Mouse (Mus musculus) midbrain, embryonic 12.5 days (tissue): ENCODE data around the gene Rnf214. TPM values are rescaled to one million over a fixed set of nuclear protein-coding genes. Genes with fewer than 3 reads are reported as not detected.

Experiments used
- ATAC-seq: fragments of 200-750 bp; cut with Nextera tagmentation; 2 replicates; pipeline ENCODE4 v1.8.0; 2017; ENCODE audit warnings: low read depth, moderate TSS enrichment, moderate library complexity; ENCODE audit not compliant: low FRiP score
- H3K27ac ChIP-seq: fragments of 300-500 bp; sonication (generic); replicated peaks from 2 replicates; pipeline ENCODE4 v1.5.1; 2016; ENCODE audit warnings: mild to moderate bottlenecking
- H3K27me3 ChIP-seq: fragments of 300-500 bp; sonication (generic); 2 replicates; pipeline ENCODE4 v1.6.1; 2016; ENCODE audit warnings: mild to moderate bottlenecking
- H3K36me3 ChIP-seq: fragments of 300-500 bp; sonication (generic); 2 replicates; pipeline ENCODE4 v1.6.1; 2016
- H3K4me1 ChIP-seq: fragments of 300-500 bp; sonication (generic); 2 replicates; pipeline ENCODE4 v1.6.1; 2016
- H3K4me2 ChIP-seq: fragments of 300-500 bp; sonication (generic); replicated peaks from 2 replicates; pipeline ENCODE4 v1.6.1; 2016; ENCODE audit warnings: mild to moderate bottlenecking, moderate library complexity
- H3K4me3 ChIP-seq: fragments of 300-500 bp; sonication (generic); 2 replicates; pipeline ENCODE4 v1.5.1; 2016; ENCODE audit warnings: mild to moderate bottlenecking
- H3K9ac ChIP-seq: fragments of 300-500 bp; sonication (generic); replicated peaks from 2 replicates; pipeline ENCODE4 v1.6.1; 2016; ENCODE audit warnings: mild to moderate bottlenecking, moderate library complexity
- H3K9me3 ChIP-seq: fragments of 300-500 bp; sonication (generic); 2 replicates; pipeline ENCODE4 v1.6.1; 2016; ENCODE audit warnings: mild to moderate bottlenecking
- WGBS: fragments of 180-500 bp; shearing (Covaris S2); methylation state at CpG from one replicate; pipeline ENCODE4 v1.1.7; 2016; 5-methylcytosine and 5-hydroxymethylcytosine counted together
- polyA plus RNA-seq: library from polyadenylated mRNA; unstranded; fragments of >200 nt; fragmentation: Nextera tagmentation; extraction: Ambion mirVana; gene quantifications from 2 replicates; pipeline ENCODE4 v1.2.1, GENCODE M21; 2016

Gene Rnf214
- polyA plus RNA-seq, 1 experiment from 2014 or later = 98.4 TPM

DNA sequence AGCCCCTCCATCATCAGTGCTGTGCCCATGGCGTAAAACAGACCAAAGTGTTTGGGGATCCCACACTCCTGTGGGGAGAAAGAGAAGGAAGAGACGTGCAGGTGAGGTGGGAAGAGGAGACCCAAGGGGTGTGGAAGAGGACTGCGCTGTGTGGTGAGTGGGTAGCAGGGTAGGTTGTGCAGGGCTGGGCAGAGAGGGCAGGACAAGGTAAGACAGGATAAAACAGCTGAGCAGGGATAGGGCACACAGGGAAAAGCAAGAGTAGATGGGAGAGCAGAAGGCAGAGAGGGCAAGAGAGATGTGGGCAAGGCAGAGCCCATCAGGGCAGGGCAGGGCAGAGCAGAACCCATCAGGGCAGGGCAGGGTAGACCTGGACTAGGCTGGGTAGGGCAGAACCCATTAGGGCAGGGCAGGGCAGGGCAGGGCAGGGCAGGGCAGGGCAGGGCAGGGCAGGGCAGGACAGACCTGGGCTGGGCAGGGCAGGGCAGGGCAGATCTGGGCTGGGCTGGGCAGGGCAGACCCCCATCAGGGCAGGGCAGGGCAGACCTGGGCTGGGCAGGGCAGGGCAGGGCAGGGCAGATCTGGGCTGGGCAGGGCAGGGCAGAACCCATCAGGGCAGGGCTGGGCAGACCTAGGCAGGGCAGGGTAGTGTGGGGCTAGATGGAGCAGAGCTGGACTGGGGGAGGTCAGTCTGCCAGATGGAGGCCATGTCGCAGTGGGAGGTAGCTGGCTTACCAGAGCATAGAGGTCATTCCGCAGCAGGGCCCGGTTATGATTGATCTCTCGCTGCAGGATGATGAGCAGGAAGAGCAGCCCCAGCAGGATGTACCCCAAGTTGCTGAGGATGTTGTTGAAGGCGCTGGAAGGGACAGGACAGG, 37.2 kb upstream of the Rnf214 start:
- Histone ChIP-seq H3K4me1 (no peaks in the 10 kb centered on the region), H3K27ac (no peak overlapping the region), H3K36me3 (peaks cover 83% of the 10 kb centered on the region), H3K4me2 (no peak overlapping the region), H3K27me3 (no peaks in the 10 kb centered on the region), H3K9ac (no peak overlapping the region), H3K9me3 (no peaks in the 10 kb centered on the region), H3K4me3 (no peak overlapping the region)
- ATAC-seq = no peak
- WGBS = 93% methylated on average over 8 of the region's 8 CpGs

DNA sequence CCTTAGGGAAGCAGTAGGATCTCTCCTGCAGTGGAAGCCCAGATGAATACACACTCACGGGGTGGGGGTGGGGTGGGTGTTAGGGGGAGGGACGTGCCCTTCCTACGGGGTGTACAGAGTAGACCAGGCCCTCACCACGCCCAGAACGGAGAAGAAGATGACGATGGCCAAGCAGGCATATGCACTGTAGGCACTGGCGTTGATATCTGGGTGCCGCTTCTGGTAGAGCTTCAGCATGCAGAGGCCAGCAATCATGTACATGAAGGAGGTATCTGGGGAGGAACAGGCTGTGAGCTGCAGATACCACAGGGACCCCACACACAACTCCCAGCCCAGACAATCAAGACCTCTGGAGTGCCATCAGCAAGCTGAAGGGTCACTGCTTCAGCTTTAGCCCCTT, 36.2 kb upstream of the Rnf214 start:
- WGBS = 92% methylated on average over 8 of the region's 8 CpGs
- no peak overlapping the region for H3K4me3 ChIP-seq
- no peak overlapping the region for H3K9ac ChIP-seq
- H3K27me3 ChIP-seq = no peaks in the 10 kb centered on the region
- H3K4me1 ChIP-seq = no peaks in the 10 kb centered on the region
- H3K4me2 ChIP-seq = no peak overlapping the region
- no peaks in the 10 kb centered on the region for H3K9me3 ChIP-seq
- ATAC-seq = no peak
- H3K36me3 ChIP-seq = peaks cover 85% of the 10 kb centered on the region
- H3K27ac ChIP-seq = no peak overlapping the region

DNA sequence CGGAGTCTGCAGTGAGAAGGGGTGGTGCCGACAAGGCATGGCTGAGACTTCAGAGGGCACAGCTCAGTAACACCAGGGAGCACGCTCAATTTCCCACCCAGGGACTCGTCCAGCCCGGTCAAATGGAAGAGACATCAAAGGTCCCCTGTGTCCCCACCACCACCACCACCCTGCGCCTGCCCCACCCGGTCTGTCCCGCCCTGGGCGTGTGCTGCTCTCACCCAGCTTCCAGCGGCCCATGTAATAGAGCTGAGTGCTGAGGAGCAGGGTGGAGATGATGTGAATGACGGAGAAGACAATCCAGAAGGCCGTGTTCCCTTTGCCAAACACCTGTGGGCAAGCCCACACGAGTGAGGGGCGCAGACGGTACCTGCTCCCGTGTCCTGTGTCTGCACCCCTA, 35.8 kb upstream of the Rnf214 start:
- WGBS = 93% methylated on average over 16 of the region's 16 CpGs
- Histone ChIP-seq H3K27me3 (no peaks in the 10 kb centered on the region), H3K4me3 (no peak overlapping the region), H3K4me2 (no peak overlapping the region), H3K4me1 (no peaks in the 10 kb centered on the region), H3K9ac (no peak overlapping the region), H3K27ac (no peak overlapping the region), H3K9me3 (no peaks in the 10 kb centered on the region), H3K36me3 (peaks cover 81% of the 10 kb centered on the region)
- no peak for ATAC-seq

DNA sequence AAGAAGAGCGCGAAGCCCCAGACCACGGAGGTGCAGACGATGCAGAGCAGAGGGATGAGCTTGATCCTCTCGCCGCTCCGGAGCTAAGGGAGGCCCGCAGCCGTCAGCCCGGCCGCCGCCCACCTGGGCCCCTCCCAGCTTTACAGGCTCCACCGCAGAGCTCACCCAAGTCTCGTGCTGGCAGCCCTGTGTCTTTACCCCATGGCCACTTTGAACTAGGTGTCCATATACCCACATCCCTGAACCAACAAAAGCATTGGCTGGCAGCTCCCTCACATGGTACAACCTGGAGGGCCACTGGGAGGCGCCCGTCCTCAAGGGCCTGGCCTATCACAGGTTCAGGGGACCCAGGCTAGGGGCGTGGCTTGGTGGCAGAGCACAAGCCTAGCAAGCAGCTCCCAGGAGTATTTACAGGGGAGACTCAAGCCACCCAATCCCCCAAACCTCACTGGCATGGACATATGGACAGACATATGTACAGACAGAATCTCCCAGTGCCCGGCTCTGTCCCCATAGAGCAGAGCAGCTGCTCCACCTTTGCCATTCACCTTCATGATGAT, 34.7 kb upstream of the Rnf214 start:
- ATAC-seq = 0 out of 2 replicates have a peak, but pooled peaks have one; percentile 44
- no peak overlapping the region for H3K4me2 ChIP-seq
- H3K36me3 ChIP-seq = peaks cover 72% of the 10 kb centered on the region
- H3K27ac ChIP-seq = no peak overlapping the region
- peaks cover 2% of the 10 kb centered on the region; the same call in 1 of the 2 replicates for H3K27me3 ChIP-seq
- no peaks in the 10 kb centered on the region for H3K9me3 ChIP-seq
- H3K4me1 ChIP-seq = no peaks in the 10 kb centered on the region
- no peak overlapping the region for H3K4me3 ChIP-seq
- 57% methylated on average over 18 of the region's 18 CpGs for WGBS
- H3K9ac ChIP-seq = no peak overlapping the region

DNA sequence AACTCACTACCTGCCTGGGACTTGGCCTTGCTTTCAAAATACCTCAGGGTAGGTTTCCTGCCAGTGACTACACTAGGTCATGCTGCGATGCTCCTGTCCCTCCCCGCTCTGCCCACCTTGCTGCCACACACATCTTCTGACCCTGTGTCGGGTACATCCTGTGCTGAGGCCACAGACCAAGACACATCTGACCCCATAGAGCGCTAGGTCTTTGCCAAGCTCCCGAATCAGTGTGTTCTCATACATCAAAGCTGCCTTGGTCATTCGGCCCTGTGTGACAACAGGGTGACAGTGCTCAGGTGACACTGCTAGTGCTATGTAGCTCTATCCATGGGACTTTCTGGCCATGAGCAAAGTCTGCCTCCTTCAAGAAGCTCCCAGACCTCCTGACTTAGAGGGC, 33.1 kb upstream of the Rnf214 start:
- no peaks in the 10 kb centered on the region for H3K9me3 ChIP-seq
- ATAC-seq = no peak
- WGBS = 92% methylated on average over 6 of the region's 6 CpGs

DNA sequence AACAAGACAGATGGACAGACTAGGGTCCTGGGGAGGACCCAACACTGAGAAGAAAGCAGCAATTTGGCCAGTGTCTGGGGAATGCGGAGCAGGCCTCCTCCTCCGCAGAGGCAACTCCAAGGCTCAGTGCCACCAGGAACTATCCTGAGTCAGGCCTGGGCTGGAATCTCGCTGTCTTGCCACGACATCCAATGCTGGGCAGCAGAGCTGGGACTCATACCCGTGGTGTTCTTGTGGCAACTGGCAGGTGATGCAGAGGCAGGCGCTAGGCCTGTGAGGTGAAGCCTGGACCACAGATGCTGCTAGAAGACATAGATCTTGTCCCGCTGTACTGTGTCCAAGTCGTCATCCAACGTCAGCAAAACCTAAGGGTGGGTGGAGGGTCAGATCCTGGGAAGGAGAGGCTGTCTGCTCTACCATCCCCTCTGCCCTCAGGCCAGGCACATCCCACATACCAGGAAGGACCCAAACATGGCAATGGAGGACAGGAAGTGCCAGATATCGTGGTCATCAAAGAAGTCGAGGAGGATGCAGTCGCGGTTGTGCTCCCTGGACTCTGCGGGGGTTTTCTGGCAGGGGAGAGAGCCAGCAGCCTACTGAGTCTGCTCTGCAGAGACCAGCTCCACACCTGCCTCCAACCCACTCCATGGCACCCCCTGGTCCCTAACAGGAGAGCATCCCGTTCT, 32.4 kb upstream of the Rnf214 start:
- H3K36me3 ChIP-seq = peaks cover 51% of the 10 kb centered on the region
- no peak overlapping the region for H3K9ac ChIP-seq
- peaks cover 6% of the 10 kb centered on the region; the same call in 1 of the 2 replicates for H3K4me1 ChIP-seq
- no peak overlapping the region for H3K4me2 ChIP-seq
- H3K9me3 ChIP-seq = no peaks in the 10 kb centered on the region
- H3K4me3 ChIP-seq = no peak overlapping the region
- no peak overlapping the region for H3K27ac ChIP-seq
- no peak for ATAC-seq
- H3K27me3 ChIP-seq = peaks cover 7% of the 10 kb centered on the region; the same call in 1 of the 2 replicates
- 93% methylated on average over 15 of the region's 15 CpGs for WGBS

More for the DNA sequence above, 33.1 kb upstream of the Rnf214 start:
- Histone ChIP-seq H3K4me3 (no peak overlapping the region), H3K27ac (no peak overlapping the region), H3K27me3 (peaks cover 7% of the 10 kb centered on the region; the same call in 1 of the 2 replicates), H3K4me1 (peaks cover 6% of the 10 kb centered on the region; the same call in 1 of the 2 replicates), H3K4me2 (no peak overlapping the region), H3K9ac (no peak overlapping the region), H3K36me3 (peaks cover 57% of the 10 kb centered on the region)

DNA sequence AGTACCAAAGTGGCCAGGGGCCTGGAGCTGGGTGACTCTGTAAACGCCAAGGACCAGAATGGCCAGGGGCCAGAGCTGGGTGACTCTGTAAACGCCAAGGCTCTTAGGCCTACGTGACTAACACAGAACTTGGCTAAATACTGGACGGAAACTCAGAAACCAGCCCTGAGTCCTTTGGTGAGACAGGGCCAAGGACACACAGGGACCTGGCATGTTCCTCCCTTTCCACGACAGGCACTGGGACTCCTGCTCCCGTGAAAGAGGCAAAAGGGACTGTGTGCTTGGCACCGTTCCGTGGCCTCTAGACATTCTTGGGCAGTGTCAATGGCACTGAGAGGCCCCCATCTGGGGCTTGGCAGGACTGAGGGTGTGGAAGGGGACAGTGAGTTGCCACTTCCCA, 31.4 kb upstream of the Rnf214 start:
- Histone ChIP-seq H3K9ac (no peak overlapping the region), H3K4me2 (no peak overlapping the region), H3K27me3 (peaks cover 7% of the 10 kb centered on the region; the same call in 1 of the 2 replicates), H3K4me1 (peaks cover 6% of the 10 kb centered on the region; the same call in 1 of the 2 replicates), H3K4me3 (no peak overlapping the region), H3K27ac (no peak overlapping the region), H3K36me3 (peaks cover 41% of the 10 kb centered on the region), H3K9me3 (no peaks in the 10 kb centered on the region)
- WGBS = 90% methylated on average over 8 of the region's 8 CpGs
- ATAC-seq = no peak

DNA sequence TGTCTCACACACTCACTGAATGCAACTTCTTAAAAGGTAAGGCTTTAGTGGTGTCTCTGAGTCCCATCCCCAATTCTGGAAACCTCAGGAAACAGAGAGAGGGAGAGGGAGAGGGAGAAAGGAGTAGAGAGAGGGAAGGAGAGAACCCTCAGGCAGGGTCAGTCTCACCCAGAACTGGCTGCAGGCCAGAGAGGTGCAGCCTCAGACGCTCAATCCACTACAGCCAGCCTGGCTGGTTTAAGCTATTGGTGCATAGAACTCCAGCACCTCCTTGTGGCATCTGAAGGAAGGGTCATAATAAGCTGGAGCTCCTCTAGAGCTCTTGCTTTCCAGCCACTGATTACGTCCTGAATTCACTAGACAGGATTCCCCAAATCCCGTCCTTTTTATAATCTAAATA, 30.2 kb upstream of the Rnf214 start:
- Histone ChIP-seq H3K9ac (no peak overlapping the region), H3K36me3 (peaks cover 29% of the 10 kb centered on the region), H3K4me2 (no peak overlapping the region), H3K27ac (no peak overlapping the region), H3K4me1 (peaks cover 6% of the 10 kb centered on the region; the same call in 1 of the 2 replicates), H3K4me3 (no peak overlapping the region), H3K9me3 (no peaks in the 10 kb centered on the region), H3K27me3 (peaks cover 7% of the 10 kb centered on the region; the same call in 1 of the 2 replicates)
- ATAC-seq = no peak
- WGBS = 22% methylated on average over 3 of the region's 3 CpGs

DNA sequence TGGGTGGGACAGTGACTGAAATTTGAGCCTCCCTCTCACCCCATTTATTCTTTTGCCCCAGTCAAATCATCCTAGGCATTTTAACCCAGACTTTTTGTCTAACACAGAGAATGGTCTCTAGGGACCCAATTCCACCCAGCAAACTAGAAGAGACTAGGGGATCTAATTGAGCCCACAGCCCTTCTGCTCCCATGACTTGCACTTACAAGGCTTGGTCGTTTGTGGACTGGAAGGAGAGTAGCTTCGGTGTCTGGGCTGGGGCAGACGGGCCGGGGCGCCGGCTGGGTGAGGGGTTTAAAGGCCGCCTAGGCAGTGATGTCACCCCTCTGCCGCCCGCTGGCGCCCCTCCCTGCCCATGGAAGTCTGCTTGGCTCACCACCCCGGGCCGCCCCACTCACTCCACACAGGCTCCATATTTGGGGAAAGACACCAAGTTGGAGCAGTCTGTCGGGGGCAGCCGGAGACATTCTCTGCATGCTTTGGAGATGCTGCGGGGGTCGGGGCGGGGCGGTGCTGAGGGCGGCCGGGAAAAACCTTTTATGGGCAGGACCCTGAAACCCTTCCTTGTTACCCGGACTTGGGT, 29.0 kb upstream of the Rnf214 start, which contains the start of gene Tagln:
Gene Tagln, minus strand, starts transcription at position 431 of the 583 bp plus-strand sequence.
- no peak for ATAC-seq
- H3K36me3 ChIP-seq = peaks cover 28% of the 10 kb centered on the region
- peak within 1 kb of the TSS; percentile 10; the same call in 1 of the 2 replicates for H3K4me3 ChIP-seq

DNA sequence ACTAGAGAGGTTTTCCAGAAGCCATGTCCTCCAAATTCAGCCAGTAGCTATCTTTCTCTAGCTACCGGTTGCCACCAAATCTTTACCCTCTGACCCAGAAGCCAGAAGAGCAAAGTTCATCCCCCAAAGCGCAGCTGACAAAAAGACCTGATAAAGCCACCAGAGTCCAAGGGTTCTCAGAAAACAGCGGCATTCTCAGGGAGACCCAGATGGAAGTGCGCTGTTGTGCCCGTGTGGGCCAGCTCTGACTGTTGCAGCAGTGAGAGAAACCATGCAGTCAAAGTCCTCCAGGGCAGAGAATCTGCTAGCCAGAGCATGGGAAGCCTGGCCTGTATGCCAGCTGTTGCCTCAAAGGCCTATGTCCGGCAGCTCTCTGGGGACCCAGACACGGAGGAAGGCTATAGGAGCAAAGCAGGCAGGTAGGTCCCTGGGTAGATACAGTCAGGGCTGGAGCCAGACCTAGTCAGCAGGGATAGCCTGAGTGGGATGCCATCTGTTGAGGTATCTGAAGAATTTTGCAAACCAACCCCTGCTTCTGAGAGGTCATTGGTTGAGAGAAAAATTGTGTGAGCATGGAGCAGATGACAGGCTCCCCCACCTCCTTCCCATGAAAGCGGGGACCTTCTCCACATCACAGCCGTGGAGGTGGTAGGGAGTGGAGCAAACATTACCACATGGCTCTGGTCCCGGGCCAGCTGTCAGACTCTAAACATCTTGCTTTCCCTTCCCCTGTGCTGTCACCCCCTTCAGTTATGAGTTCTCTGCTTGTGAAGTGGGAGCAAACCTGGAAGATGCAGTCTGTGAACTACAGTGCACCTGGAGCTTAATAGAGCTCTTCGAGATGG, 26.1 kb upstream of the Rnf214 start:
- peaks cover 6% of the 10 kb centered on the region; the same call in 1 of the 2 replicates for H3K4me1 ChIP-seq
- no peak overlapping the region for H3K4me2 ChIP-seq
- H3K27me3 ChIP-seq = peaks cover 7% of the 10 kb centered on the region; the same call in 1 of the 2 replicates
- no peak overlapping the region for H3K4me3 ChIP-seq
- no peak for ATAC-seq
- H3K9ac ChIP-seq = no peak overlapping the region
- H3K9me3 ChIP-seq = no peaks in the 10 kb centered on the region
- no peak overlapping the region for H3K27ac ChIP-seq
- H3K36me3 ChIP-seq = peaks cover 38% of the 10 kb centered on the region
- WGBS = 82% methylated on average over 11 of the region's 11 CpGs

More for the DNA sequence above, 29.0 kb upstream of the Rnf214 start, which contains the start of gene Tagln:
- peaks cover 7% of the 10 kb centered on the region; the same call in 1 of the 2 replicates for H3K27me3 ChIP-seq
- H3K4me2 ChIP-seq = peak within 1 kb of the TSS; percentile 40
- no peaks in the 10 kb centered on the region for H3K9me3 ChIP-seq
- H3K27ac ChIP-seq = no peak within 1 kb of the TSS
- H3K9ac ChIP-seq = 0 out of 2 replicates have a peak within 1 kb of the TSS, but pooled peaks have one; percentile 24
- peaks cover 6% of the 10 kb centered on the region; the same call in 1 of the 2 replicates for H3K4me1 ChIP-seq
- 9% methylated on average over 21 of the region's 21 CpGs for WGBS

DNA sequence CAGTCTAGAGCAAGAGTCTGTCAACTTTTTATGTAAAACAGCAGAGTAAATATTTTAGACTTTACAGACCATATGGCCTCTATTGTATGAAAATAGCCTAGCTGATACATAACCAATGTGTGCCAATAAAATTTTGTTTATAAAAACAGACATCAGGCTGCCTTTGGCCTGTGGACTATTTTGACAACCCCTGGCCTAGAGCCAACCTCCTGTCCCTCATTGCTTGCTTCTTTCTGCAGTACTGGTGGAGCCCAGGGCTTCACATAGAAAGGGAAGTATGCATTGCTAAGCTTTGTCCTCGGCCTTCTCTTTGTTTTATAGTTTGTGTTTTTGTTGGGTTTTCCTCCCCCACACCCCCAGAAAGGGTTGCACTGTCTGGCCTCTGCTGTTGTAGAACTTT, 25.2 kb upstream of the Rnf214 start:
- Histone ChIP-seq H3K27me3 (peaks cover 7% of the 10 kb centered on the region; the same call in 1 of the 2 replicates), H3K4me3 (no peak overlapping the region), H3K4me1 (peaks cover 6% of the 10 kb centered on the region; the same call in 1 of the 2 replicates), H3K36me3 (peaks cover 46% of the 10 kb centered on the region), H3K9ac (no peak overlapping the region), H3K4me2 (no peak overlapping the region), H3K27ac (no peak overlapping the region), H3K9me3 (no peaks in the 10 kb centered on the region)
- ATAC-seq = no peak
- WGBS = 77% methylated on average over 1 of the region's 1 CpGs
